Mouse (Mus musculus) CD8-positive naive resting alpha-beta T cell, adult 2 months (primary cell): ENCODE measurements around the gene Toe1.
"Not testable (repeated sequence)": the region's sequence is repeated elsewhere in the genome, so short reads cannot be mapped to it uniquely, and the experiment has no call there.

Experiments
- DNase-seq, 2 experiments: peaks; one replicate each; pipeline ENCODE4 v3.0.0; 2022; ENCODE audit warnings: low read depth in 2 of 2, low spot score in 2 of 2

Toe1 gene

DNA sequence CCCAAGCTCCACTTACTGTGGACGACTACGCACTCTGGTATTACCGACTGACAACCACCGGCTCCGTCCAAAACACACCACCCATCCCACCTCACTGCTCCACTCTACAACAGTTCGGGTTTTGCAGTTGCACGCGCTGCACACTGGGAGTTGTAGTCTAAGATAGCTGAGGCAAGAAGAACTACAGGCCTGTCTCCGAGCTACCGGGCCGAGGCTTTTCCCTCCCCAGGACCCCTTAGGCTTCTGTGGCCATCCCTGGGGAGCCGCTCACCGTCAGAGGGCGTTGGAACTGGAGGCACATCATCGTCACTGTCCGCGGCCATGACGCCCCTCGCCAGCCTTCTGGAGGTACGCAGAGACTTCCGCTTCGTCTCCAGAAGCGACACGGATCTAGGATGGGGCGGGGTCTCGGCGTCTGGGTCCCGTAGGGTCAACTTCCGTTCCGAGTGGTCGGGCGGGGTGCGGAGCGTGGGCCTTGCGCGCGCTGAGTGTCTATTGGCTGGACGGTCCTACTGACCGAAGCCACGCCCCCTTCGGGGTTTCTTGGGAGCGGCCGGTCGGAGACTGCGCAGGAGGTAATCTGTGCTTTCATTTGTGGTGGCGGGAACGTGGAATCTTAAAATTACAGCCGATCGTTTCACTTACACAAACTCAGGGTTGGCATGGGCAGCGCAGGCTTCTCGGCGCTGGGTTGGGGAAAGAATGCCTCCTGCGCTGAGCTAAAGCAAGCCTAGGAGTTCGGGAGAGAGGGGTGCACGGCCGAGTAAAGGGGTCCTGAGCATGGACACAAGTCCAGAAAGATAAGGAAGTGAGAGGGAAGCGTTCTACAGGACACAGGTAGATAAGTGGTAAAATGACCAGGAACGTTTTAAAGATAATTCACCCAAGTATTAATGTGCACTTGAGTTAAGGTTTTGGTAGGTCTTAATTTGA, at the start of gene Toe1, which contains the start of gene Mutyh:
TSS of gene Toe1 (minus strand) at position 444 of the 933 bp plus-strand sequence.
TSS of gene Mutyh (plus strand) at position 527 of the 933 bp plus-strand sequence.
- DNase-seq, result peak; percentile 81 to 83

DNA sequence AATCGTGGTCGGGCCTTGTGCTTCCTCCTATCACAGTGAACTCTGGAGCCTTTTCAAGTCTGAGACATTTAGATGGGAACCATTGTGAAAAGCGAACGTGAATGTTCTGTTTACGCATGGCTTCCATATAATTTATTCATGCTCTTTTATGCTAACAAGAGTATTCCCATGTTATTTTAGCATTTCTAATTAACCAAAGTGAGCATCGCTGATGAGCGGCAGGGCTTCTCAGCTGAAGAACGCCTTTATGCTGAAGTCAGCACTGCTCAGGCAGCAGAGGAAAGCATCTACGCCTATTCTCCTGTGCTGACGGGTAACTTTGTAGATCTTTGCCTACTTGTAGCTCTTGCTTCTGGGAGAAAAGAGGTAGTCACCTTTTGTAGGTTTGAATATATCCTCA, 49.8 kb upstream of the Toe1 start:
- DNase-seq, result no peak

DNA sequence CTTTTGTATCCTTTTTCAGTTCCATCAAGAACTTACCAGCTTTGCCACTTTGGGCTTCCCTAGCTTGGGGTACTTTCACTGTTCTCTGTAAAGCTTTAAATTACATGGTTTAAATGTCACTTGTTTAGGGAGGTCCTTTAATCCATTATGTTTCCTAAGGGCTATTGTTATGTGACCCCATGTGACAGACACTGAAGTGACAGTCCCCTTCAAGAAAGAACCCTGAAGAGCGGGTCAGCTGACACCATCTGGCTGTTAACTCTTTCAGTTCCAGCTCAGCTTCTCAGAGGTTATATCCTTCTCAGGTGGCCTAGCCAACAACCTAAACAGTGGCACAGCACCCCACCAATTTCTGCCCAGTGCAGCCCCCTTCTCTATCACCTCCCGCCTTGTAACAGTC, 46.8 kb upstream of the Toe1 start:
- no peak for DNase-seq

DNA sequence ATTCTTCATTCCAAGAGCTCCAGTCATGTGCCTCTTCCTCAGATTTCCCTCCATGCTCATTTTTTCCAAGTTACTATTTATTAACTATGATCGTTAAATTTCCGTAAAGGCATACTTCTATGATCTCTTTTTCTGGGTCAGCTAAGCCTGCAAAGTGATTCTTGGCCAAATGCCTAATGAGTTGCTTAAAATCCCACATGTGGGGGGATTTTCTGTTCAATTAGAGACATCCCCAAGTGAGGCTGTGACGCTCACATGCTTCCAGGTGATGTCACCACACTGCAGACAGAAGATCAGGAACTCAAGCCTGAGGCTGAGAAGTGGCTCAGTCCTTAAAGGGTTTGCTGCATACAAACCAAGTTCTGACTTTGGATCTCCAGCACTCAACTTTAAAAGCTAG, 42.5 kb upstream of the Toe1 start:
- no peak for DNase-seq

DNA sequence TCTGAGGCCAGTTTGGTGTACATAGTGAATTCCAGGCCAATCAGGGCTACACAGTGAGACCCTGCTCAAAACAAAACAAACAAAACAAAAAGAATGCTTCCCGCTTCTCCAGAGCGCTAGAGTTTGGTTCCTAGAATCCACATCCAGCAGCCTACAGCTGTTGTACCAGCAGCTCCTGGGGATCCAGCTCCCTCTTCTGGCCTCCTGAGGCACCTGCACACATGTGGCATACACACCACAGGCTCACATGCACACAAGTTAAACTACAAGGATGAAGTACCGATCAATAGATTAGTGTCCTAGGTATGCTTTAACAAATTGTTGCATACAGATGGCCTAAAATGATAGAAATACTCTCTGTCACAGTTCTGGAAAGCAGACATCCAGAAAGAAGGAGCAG, 36.9 kb upstream of the Toe1 start:
- DNase-seq, result no peak

DNA sequence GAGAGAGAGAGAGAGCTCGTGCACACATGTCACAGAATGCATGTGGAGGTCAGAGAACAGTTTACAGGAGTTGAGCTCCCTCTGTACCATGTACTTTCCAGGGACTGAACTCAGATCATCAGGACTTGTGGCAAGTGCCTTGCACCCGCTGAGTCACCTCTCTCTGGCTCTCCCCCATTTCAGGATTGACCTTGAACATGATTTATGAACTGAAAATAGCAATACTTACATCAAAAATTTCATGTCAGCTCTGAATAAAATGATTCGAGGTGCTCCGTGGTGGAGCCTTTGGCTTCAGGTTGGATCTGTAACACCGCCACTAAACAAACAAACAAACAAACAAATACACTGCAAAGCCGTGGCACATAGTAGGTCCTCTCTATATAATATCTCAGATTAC, 33.4 kb upstream of the Toe1 start:
- no peak for DNase-seq

DNA sequence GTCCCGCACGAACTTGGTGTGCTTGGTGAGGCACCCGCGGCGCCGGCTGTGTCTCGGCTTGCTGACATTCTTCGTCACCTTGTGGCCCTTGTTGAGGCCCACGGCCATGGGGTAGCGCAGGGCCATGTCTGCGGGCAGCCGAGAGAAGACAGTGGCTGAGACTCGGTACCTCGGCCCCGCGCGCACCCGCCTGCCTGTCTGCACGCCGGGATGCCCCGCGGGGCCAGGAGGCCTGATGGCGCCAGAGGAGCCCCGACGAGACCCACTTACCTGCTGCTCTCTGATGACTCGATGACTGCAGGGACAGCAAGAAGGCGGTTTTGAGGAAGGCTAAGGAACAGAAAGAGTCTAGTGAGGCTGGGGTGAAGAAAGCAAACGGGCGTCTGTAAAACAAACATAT, 32.7 kb upstream of the Toe1 start:
- not testable (repeated sequence) for DNase-seq

DNA sequence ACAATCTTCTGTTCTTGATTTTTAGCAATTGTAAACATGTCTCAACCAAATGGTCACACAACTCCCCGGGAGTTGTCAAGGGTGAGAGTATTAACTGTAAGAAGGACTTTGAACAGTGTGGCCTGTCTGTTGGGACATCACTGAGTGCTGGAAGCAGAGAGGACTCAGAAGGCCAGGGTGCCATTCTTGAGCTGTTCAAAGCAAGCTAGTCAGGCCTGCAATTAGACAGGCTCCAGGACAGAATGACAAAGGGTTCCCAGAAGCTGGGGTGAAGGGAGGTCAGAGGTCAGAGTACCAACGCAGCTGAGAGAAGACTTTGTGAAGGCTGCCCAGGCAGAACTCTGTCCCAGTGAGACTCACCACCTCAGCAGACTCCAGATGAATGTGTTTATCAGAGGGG, 31.6 kb upstream of the Toe1 start:
- DNase-seq, result no peak

DNA sequence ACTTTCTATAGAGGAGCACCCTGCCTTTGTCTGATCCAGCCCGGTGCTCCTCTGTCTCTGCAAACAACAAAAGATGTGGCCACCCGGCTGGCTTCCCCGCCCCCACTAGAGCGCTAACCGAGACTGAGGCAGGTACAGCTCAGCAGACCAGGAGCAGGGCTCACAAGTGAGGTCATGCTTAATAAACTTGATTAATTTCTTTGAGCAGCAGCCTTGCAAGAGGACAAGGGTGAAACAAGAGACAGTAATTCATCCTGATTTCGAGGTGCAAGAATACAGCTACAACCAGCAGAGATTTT, 22.6 kb upstream of the Toe1 start:
- DNase-seq, result no peak

DNA sequence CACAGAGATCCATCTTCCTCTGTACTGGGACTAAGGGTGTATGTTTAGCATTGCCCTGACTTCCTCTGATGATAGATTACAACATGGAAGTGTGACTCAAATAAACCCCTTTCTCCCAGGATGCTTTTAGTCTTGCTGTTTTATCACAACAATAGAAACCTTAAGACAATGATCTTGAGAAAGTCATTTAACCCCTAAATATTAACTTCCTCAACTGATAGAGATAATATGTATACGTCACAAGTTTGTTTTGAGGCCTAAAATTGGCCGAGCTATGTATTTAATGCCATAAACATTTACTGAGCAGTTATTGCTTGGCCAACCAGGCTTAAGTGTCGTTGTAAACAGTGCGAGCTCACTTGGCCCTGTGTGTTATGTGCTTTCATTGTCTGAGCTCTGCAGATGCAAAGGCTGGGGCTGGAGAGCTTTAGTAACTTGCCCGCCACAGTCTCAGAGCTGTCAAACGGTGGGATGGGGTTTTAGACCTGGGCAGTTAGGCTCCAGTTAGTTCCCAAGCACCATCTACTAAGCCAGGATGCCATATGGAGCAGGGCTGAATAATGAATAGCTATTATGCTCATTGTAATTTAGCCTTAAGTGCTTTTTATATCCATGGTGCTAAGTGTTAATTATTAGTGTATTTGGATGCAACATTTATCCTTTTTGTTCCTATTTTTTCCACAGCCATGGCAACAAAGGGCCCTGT, 22.1 kb upstream of the Toe1 start:
- DNase-seq, result no peak

DNA sequence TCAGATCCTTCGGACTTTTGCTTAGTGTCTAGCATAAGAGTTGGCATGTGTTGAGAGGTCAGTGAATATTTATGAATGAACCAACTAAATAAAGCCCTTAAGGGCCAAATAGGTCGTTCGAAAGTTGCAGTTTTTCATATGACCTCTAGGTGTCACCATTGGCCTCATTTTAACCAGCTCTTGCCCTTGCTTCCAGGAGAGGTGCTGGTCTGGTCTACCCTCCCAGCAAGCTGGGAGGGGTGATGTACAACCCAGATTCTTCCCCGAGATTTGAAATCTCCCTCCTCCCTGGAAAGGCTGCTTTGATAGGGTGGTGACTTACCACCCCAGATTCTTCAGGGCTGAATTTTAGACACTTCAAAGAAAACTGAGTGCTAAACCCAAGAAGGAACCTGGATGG, 20.4 kb upstream of the Toe1 start:
- peak; percentile 20 to 34 for DNase-seq

DNA sequence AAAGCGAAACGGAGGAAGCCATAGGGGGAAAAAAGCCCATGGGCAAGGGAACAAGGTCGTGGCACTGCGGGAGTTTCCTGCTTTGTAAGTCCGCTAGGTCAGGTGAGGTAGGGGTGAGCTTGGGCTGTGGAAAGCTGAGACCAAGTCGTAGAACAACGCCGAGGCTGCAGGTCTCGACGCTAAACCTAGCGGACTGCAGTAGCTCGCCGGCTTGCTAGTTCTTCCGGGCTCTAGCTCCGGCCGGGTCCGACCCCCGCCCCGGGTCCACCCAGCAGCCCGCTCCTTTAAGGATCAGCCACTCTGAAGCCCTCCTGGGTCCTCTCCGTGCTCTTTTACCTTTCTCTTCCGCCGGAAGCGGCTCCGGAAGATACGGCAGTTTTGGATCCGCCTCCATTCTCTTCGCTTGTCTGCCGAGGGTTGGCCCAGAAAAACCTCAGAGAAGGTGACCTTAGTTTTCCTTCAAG, 17.1 kb upstream of the Toe1 start:
- DNase-seq, result peak; percentile 51 to 60

DNA sequence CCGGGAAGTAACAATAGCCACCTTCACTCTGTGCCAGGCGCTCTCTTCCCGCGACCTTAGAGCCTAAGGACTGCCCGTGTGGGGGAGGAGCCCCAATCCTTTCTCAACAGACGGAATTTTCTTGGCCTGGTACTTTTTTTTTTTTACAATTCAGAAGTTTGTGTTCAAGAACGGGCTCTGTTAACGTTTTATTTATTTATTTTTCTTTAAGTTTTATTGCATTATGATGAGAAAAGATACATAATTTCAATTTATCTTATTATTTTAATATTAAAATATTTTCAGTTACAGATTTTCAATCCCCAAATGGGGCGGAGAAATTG, 14.2 kb upstream of the Toe1 start, which contains the start of gene Hpdl:
TSS of gene Hpdl (minus strand) at position 14 of the 323 bp plus-strand sequence.
- DNase-seq, result no peak

DNA sequence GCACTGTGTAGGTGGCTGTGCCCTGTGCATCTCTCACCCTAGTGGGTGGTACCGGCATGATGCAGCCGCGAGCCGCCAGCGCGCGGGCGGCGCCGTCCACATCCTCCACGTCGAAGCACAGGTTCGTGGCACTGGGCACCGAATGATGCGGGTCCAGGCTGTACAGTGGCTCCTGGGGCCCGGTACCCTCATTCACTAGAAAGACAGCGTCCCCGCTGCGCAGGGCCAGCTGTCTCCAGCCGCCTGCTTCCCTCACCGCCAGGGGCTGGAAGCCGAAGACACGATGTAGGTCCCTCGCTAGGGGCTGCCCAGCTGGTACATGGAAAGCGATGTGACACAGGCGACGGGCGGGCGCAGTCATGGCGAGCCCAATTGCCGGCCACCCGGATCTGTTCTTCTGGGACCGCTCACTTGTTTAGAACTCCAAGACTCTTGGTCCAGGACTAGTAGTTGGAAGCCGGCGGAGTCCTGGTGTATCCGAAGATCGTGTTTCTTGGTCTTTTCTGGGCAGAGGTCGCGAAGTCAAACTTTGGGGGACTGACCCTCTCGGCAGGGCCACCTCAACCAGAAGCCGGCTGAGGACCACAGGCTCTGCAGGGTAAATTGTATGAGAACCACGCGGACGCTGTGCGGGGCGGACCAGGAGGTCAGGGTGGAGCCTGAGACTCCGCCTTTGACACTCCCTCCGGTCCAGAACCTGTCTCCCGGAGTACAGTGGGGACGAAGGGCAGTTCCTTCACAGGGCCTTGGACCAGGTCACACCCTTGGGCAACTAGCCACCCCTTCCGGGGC, 13.7 kb upstream of the Toe1 start:
- peak; percentile 31 to 38 for DNase-seq

DNA sequence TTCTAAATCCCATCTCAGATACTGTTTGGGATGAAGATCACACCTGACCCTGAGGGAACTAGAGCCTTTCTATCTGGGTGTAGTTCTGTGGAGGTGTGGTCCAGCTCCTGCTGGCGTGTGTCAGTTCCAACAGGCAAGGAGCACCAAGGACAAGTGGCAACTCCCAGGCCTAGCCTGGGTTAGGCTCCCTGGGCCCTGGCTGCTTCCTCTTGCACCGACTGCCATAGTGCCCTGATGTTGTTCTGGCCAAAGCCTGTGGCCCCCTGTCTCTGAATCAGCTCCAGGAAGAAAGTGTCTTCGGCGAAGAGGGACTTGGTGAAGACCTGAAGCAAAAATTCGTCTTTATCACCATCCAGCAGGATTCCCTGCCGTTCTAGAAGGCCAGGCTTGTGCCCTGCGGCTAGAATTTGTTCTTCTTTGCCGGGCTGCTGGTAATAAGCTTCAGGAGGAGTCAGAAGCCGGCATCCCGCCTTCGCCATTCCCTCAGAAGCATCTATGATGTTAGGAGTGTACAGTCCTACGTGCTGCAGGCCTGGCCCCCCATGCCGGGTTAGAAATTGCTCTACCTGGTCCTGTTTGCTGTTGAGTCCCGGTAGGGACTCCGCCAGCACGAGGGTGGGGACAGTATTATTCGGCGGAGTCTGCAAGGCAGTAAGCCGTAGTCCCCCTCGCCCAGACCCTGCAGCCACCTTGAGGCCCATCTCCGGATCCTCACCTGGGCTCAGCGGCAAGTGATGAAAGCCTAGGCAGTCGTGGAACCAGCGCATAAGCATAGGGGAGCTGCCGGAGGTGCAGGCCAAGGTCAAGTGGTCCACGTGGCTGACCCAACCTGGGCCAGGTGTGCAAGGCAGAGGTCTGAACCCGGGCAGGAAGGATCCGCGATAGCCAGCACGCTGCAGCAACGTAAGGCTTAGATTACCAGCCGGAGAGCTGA, 12.8 kb upstream of the Toe1 start:
- no peak for DNase-seq

DNA sequence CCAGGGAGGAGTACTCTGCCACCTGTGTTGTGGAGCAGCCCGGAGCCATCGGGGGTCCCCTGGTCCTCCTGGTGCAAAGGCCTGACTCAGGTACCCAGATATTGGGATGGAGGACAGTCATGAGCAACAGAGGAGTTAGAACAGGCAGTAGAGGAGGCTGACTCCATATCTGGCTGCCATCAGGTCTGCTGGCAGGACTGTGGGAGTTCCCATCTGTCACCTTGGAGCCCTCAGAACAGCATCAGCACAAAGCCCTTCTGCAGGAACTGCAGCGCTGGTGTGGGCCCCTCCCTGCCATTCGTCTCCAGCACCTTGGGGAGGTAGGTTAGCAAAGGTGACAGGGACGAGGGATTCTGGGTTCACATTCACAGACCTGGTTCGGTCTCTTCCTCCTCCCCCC, 10.0 kb upstream of the Toe1 start:
- DNase-seq, result no peak

DNA sequence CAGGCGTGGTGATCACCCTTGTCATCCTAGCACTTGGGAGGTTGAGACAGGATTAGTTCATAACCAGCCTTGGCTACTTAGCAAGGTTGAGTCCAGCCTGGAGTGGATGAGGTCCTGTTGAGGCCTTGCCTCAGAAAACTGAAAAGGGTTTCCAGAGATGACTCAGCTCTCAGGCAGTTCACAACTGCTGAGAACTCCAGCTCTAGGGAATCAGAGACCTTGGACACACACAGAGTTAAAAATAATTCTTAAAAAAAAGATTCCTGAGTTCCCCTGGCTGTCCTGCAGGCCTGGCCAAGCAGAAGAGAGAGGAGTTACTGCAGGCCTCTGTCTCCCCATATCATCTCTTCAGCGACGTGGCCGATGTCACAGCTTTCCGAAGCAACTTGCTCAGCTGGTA, 7.8 kb upstream of the Toe1 start:
- DNase-seq, result no peak

DNA sequence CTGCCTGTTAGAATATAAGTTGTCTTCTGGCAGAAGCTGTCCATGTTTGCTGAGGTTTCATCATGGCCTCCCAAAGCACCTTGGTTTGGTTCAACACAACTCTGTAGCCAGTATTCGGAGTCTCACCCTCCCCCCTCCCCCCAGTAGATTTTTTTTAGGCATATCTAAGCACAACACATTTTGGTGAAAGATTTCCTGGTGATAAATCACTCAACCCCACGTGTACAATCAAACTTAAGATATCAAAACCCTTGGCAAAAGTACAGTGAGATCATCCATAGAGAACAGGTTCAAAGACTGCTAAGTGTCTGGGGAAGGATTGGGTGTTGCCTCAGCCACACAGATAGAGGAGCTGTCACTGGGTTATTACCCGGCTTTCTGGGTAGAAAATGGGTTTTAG, 3.6 kb upstream of the Toe1 start:
- no peak for DNase-seq

DNA sequence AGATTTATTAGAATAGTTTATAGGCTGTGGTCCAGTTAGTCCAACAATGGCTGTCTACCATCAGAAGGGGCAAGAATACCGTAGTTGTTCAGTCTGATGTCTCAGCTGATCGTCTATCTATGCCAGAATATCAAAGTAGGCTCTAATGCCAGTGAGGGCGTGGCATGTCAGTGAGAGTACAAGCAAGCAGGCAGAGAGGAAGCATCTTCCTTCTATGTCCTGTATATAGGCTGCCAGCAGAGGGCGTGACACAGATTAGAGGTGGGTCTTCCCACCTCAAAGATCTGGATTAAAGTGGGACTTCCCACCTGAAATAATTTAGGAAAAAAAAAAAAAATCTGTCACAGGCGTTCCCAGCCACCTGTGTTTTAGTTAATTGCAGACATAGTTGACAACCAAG, 7.5 kb downstream of the Toe1 start:
- DNase-seq, result no peak

DNA sequence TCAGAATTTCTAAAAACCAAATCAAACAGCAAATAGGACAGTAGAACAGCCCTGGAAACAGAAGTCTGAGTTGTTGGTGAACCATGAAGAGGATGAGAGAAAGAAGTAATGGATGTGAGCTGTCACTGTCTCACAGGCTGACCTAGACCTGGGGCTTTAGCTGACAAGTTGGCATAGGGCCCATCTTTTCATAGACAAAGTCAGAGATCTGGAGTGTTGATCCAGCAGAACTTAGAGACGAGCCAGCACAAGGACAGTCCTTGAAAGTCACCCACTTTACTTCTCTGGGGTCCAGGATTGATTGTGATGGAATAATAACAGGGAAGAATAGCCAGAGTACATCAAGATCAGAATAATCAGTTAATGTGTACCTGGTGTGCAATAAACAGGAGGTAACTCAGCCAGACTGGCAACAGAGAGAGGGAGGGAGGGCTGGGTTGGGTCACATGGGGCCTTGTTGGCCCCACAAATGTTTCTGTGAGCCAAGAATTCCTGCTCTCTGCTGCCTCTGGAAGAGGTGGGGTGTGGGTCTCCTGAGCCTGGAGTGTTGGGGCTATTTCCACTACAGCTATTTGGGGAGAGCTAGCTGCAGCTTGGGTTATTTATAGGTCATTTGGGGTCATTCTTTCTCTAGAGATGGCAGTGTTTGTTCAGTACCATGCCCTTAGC, 10.9 kb downstream of the Toe1 start:
- no peak for DNase-seq
